Mouse (Mus musculus): ENCODE results near the gene Gm10964.

DNA sequence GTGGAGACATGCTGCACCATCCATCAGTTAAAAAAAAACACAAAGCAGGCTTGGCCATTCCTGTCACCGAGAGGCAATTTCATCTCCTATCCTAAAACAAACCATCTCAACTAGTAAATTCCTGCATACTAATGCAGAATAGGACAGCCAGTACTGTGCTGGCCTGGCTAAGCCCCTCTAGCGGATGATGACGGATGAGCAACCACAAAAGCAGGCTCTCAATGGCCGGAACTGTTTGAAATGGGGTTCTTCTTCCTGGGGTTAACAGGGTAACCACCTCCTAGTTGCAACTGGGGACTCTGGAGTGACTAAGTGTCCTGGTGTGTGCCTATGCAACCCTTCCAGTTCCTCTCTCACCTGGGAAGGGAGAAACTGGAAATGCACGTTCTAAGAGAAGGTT is 1.2 kb downstream of the Gm10964 start:
- no peak for TF ChIP-seq CTCF (IDR thresholded peaks at IDR 0.05; ENCODE audit: low read depth)
- no peak for TF ChIP-seq EP300 (IDR thresholded peaks at IDR 0.05; ENCODE audit: low read depth)

Data from liver, postnatal 0 days (tissue).